Comparison of ENCODE assay signal across 9 mouse cellular contexts in genomic region chr2:147256696-147257095, GRCm38 (mm10).
DNase-seq lines count a peak whose midpoint lies in the region; ATAC-seq and TF ChIP-seq lines count a peak whose summit lies in the region.
"Had no signal": no experiment of that assay in that cellular context is flagged by ENCODE, and none has a peak within 500 bp of the region (broad histone marks: within the 10 kb centered on the region; RNA-seq: fewer than 3 reads in every experiment).

No protein-coding gene starts in this region.

- ATAC-seq in inflammation-experienced regulatory T-cells, adult 6 months, result no peak

- no peaks in the 10 kb centered on the region for H3K4me1 ChIP-seq in MEL (ENCODE audit: control insufficient read depth in 1 of 2, insufficient read depth in 2 of 2, low read length in 2 of 2)
- H3K4me1 ChIP-seq: limb, embryonic 12.5 days had no signal

- H3K27me3 ChIP-seq in MEL (ENCODE audit: control insufficient read depth in 1 of 2, insufficient read depth in 2 of 2, low read length in 2 of 2), result no peaks in the 10 kb centered on the region

- intact Hi-C loops in gastrocnemius, adult 2 months (cut with DNase I), result no loop called here

- no peaks in the 10 kb centered on the region for H3K9me3 ChIP-seq in MEL (replicated peaks; ENCODE audit: insufficient read depth, low read length)
- H3K9me3 ChIP-seq: limb, embryonic 12.5 days had no signal

- no peak for TF ChIP-seq POLR2A in MEL (IDR thresholded peaks at IDR 0.05; ENCODE audit: control insufficient read depth in 1 of 2, insufficient read depth in 1 of 2, low read depth in 1 of 2, low read length in 2 of 2, poor library complexity in 1 of 2)

- no peak overlapping the region for H3K9ac ChIP-seq in MEL (ENCODE audit: control insufficient read depth, low read depth, low read length, poor library complexity, severe bottlenecking)
- H3K9ac ChIP-seq: limb, embryonic 12.5 days had no signal

- no peak overlapping the region for H3K4me3 ChIP-seq in MEL (ENCODE audit: control insufficient read depth in 1 of 2, insufficient read depth in 1 of 2, low read depth in 2 of 2, low read length in 2 of 2)
- no peak overlapping the region for H3K4me3 ChIP-seq in gastrocnemius, adult 2 months
- H3K4me3 ChIP-seq: limb, embryonic 12.5 days had no signal

- DNase-seq in B cell, adult 2 months, result peak; percentile 54 to 58
- peak; percentile 57 for DNase-seq in MEL (ENCODE audit: low read depth, low spot score)
- peak; percentile 22 for DNase-seq in cerebellum, adult 9-10 months
- peak; percentile 63 for DNase-seq in gastrocnemius, adult 2 months
- DNase-seq in kidney, postnatal 4 days, result peak; percentile 82 to 84
- DNase-seq in lung, adult 18-20 months, result peak; percentile 24 to 33
- DNase-seq in right cerebral cortex, adult 18-20 months, result peak; percentile 21

- H3K79me2 ChIP-seq in MEL (ENCODE audit: control insufficient read depth, insufficient read depth, low read length, poor library complexity), result no peaks in the 10 kb centered on the region

- H3K36me3 ChIP-seq in MEL (ENCODE audit: control insufficient read depth in 1 of 2, insufficient read depth in 2 of 2, low read length in 2 of 2), result no peaks in the 10 kb centered on the region
- H3K36me3 ChIP-seq: limb, embryonic 12.5 days had no signal

- TF ChIP-seq EP300 in MEL (IDR thresholded peaks at IDR 0.05; ENCODE audit: low read depth in 1 of 2, low read length in 2 of 2), result no peak

- peak; percentile 56 for TF ChIP-seq RAD21 in MEL (IDR thresholded peaks at IDR 0.05; ENCODE audit: low read depth, low read length)

- H3K27ac ChIP-seq in MEL (ENCODE audit: control insufficient read depth, low read depth, low read length), result no peak overlapping the region
- no peak overlapping the region for H3K27ac ChIP-seq in gastrocnemius, adult 2 months
- H3K27ac ChIP-seq: limb, embryonic 12.5 days had no signal

- peak; percentile 59 to 82 (median 70) for TF ChIP-seq CTCF in MEL (IDR thresholded peaks at IDR 0.05 in 2 of 3, conservative IDR thresholded peaks at IDR 0.05 in 1 of 3; ENCODE audit: control insufficient read depth in 1 of 3, insufficient read depth in 1 of 3, low read depth in 2 of 3, low read length in 3 of 3, poor library complexity in 1 of 3, severe bottlenecking in 1 of 3)
- peak; percentile 86 for TF ChIP-seq CTCF in gastrocnemius, adult 2 months (IDR thresholded peaks at IDR 0.05)

TF ChIP-seq in MEL, 35 proteins besides CTCF, POLR2A, EP300 and RAD21:
- TF ChIP-seq SMC3 (IDR thresholded peaks at IDR 0.05; ENCODE audit: low read depth, low read length), result peak; percentile 46
- no peak for TF ChIP-seq SIN3A (IDR thresholded peaks at IDR 0.05; ENCODE audit: low read length)
- peak; percentile 32; the same call in 1 of the 2 replicates for TF ChIP-seq ZC3H11A (IDR thresholded peaks at IDR 0.05; ENCODE audit: low read depth, low read length)

Comparison
In these comparisons a context has a peak if more than half of its experiments do, and no peak if none do; other contexts are left out.
1. DNase-seq: peak in every context shown above with its lines; median percentile 83 in kidney, postnatal 4 days; 63 in gastrocnemius, adult 2 months; 57 in MEL; 56 in B cell, adult 2 months; 28 in lung, adult 18-20 months; 22 in cerebellum, adult 9-10 months; 21 in right cerebral cortex, adult 18-20 months.